Mouse (Mus musculus): ENCODE results near the gene Gabrg2.
A peak's percentile ranks its signal among the peaks of the same experiment; 100 is the strongest.

Gene Gabrg2

DNA sequence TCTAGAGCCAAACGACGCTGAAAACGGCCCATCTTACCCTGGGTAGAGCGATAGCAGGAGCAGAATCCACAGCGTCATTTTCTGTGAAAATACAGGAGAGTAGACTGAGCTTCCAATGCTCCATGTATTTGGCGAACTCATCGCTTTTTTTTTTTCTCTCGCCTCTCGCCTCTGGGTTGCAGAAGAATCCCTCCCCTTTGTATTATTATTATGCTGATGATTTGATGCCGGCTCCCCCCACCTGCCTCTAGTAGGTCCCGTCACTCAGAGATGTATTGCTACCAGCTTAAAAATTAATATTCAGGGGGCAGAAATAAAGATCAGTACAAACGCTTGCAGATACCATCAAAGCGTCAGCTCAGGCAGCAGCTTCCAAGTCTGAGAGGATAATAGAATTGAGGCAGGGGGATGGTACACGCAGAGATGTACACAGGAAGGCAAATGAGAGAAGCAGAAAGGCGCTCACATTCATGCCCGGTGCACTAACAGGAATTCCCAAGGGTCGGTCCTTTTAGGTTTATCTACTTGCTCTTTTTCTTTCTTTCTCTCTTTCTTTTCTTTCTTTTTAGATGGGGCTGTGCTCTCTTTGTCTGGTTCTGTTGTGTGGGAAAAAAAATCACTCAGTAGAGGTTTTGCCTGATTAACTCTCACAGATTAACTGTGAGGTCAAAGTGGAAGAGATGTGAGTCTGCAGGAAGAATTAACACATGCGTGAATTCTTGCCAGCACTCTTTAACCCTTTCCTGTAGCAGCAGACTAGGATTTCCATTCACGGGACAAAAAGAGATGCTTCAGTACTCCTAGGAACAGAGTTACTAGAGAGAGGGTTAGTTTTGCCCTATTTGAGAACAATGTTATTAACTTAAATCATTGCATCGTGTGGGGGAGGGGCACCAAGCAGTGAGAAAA, at the start of gene Gabrg2:
Gabrg2 (minus strand) TSS at position 668 of the 909 bp plus-strand sequence.
- DNase-seq = peak; percentile 48 to 57

DNA sequence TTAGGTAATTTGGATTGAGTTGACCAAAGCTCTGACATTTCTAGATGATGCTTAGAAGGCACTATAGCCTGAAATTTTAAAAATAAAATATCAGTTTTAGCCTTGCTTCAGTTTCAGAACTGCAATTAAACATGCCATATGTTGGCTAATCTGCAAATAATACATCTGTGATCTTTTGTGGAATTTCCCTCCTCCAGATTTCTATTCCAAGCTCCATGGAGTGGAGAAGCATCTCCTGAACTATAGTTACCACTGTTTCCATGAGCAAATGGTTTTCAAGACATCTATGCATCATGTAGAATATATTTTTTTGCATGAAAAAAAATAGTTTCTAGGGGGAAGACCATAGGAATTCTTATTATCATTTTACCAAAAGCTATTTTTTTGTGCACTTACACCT, 47.5 kb upstream of the Gabrg2 start:
- DNase-seq = no peak

DNA sequence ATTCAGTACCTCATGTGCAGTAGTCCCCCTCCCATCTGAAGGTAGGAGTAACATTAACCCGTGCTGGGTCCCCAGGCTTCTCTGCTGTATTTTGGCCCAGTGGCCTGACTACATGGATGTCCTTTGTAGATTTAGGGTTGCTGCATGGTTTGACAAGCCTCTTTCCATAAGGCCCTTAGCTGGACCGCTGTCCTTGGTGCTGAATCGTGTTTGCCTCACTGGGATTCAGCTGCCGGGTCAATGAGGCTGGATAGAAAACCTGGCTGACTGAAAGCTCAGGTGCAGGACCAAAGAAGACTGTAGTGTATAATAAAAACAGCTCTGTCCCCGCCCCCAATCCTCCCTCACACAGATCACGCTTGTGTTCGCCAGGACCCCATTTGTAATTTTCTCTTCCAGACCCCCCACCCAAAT, 1.2 kb downstream of the Gabrg2 start:
- DNase-seq = peak; percentile 65 to 70

DNA sequence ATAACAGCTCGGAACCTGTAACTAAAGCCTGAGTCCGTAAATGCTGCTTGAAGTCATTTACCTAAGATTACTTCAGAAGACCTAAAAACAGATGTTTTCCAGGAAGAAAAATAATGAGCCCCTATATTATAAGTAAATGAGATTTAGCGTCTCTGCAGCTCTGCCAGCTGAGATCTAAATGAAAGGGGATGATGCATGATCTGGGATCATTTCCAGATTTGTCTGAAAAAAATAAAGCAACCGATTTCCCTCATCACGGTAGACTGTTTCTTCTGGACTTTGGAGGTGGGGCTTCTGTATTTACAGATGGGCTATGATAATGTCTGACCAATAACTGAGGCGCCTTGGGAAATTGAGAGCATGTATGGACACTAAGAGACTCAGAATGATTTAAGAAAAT, 20.5 kb downstream of the Gabrg2 start:
- no peak for DNase-seq

DNA sequence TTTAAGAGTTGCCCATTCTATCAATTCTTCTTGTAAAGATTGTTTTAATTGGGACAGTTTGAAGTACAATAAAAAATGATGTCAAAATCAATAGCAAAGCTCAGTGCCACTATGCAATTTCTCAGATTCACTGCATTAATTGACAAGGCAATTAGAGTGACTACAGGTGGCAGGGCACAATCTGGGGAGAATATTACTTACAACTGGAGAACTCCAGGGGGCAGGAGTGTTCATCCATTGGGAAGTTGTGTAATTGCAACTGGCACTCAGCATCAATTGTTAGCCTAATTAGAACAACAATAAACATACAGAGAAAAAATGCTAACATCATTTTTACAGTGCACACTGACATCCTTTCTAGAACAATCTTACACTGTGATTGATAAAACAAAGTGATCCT, 32.1 kb downstream of the Gabrg2 start:
- DNase-seq = peak; percentile 30 to 40

DNA sequence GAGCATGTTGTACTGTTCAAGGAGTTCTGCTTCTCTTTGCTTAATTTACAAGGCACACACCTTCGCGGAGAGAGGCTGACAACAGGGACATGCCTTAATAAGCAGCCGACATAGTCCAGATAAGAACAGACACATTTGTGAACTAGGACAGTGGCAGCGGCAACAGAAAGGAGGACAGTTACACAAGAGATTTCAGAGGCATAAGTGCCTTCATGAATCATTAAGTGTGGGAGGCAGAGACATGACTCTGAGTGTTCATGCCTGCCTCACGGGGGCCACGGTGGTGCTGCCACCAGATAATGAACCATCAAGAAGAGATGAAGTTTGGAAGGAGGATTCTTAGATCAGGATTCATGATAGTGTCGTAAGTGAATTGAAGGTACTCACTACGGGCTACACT, 38.0 kb downstream of the Gabrg2 start:
- DNase-seq = no peak

DNA sequence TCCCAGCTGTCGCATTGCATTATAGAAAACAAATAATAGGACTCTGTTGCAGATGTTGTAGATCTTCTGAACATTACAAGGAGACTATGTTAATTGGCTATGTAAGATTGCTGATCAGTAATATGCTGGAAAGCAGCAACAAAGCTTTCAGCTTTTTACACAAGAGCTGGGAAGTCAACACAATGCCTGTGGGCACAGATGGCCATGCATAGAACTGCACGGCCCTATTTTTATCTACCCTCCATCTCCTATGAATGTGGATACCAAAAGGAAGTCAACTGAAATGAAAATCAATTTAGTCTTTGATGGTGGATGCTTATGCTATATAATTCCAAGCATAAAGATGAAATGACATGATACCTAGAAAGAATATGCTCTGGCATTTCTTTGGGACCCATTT, 47.1 kb downstream of the Gabrg2 start:
- no peak for DNase-seq

DNA sequence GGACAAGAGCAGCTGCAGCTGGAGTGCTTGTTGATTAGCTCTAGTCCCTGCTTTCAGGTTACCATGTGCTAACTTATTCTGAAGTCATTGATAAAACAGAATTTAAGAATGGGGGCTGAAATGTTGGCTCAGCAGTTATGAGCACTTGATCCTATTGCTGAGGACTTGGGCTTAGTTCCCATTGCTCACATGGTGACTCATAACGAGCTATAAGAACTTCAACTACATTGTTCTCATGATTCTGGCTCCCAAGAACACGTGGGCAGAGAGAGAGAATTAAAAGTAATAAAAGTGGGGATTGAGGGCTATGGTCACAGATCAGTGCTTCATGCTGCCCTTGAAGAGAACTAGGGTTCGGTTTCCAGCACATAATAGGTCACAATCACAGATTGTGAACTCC, 48.8 kb downstream of the Gabrg2 start:
- no peak for DNase-seq

DNA sequence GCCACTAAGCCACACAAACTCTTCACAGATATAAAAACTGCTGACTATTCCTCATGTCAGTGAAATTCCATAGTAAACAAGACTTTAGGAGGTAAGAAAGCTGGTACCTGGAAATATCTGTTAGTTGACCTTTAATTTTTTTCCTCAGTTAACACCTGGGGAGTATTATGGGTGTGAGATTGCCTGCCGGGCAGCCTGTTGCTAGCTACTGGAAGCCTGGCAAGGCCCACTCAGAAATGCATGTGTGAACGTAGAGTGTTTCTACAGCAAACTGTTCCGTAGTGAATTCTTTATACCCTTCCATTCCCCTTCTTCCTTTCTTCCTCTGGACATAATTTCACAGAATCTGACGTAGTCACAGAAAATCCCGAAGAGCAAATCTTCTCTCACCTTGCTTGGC, 55.2 kb downstream of the Gabrg2 start:
- DNase-seq = peak in 1 of 2 experiments; percentile 8

DNA sequence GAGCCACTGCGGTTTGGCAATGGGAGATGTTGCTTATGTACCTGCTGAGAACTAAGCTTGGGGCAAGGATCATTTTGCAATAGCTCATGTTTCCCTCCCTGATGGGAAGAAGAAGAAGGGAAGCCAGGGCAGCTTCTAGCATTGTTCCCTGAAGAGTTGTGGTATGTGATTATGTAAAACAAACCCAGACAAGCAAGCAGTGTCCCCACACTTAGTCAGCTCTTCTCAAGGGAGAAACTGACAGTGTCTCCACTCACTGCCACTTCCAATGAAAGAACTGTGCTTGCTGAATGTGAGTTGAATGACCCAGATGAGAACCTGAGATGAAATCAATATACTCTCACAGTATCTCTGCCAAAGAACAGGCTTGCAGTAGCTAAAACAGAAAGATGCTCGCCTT, 62.7 kb downstream of the Gabrg2 start:
- no peak for DNase-seq

DNA sequence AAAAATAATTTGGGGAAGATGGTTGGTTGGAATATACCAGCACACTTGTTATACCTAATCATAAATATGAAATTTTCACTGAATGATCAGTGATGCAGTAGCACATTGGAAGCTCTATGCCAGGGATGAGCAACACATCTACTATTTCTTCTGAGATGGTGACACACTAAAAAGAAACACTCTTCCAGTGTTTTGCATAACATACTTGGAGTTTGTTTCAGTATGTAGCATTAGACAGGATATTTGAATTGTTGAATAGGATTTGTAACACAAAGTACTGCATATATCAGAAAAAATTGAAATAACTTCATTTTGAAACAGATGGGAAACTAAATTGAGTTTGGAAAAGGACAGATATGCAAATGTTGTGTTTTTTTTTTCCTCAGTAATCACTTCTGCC, 81.8 kb downstream of the Gabrg2 start:
- DNase-seq = no peak

DNA sequence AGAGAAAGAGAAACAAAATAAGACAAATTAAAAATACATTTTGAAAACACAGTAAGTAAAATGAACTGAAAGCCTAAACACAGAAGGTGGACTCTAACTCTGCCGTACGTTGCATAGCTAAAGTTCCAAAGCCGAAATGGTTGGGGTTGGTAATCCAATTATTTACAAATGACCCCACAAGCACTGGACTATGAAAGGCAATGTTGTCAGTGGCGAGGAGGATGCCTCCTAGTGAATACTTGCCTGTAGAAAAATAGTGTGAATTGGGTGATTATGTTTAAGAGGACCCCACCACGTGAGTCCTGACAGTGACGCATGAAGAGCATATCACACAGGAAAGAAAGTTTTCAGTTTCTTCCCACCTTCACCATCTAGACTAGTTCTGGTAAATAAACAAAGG, 86.6 kb downstream of the Gabrg2 start:
- DNase-seq = no peak

DNA sequence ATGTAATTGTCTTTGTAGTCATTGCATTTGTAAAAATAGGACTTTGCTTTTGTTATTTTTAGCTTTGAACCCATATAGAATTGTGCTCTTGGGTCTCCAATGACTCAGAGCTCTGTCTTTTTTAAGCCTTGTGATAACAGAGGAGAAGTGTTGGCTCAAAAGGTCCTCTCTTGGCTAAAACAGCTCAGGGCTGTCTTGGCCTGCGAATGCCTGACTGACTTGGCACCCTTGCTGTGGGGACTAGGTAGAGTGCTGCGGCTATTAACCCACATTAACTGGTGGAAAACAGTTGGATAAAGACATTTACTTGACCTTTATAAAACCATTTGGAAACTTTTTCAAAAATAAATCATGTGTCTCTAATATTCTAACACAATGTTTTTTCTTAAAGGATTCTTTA, 97.0 kb downstream of the Gabrg2 start:
- DNase-seq = no peak
